Mouse (Mus musculus) bone marrow macrophage, adult 2 months (primary cell): ENCODE results near the gene Commd6. TPM values are rescaled to one million over a fixed set of nuclear protein-coding genes. Genes with fewer than 3 reads are reported as not detected.
A peak's percentile ranks its signal among the peaks of the same experiment; 100 is the strongest.
"Not testable (repeated sequence)": the region's sequence is repeated elsewhere in the genome, so short reads cannot be mapped to it uniquely, and the experiment has no call there.

Experiments used
- H3K27ac ChIP-seq: 2 replicates; pipeline ENCODE4 v1.5.1; 2012; ENCODE audit warnings: low read depth, low read length; ENCODE audit not compliant: insufficient read depth
- H3K4me1 ChIP-seq: 2 replicates; pipeline ENCODE4 v1.6.1; 2012; ENCODE audit warnings: low read length; ENCODE audit not compliant: control insufficient read depth, insufficient read depth
- H3K4me3 ChIP-seq: 2 replicates; pipeline ENCODE4 v1.5.1; 2012; ENCODE audit warnings: mild to moderate bottlenecking, low read length, moderate library complexity; ENCODE audit not compliant: insufficient read depth
- CTCF ChIP-seq: IDR thresholded peaks from 2 replicates; pipeline ENCODE4 v1.5.1; 2012; ENCODE audit warnings: low read depth, mild to moderate bottlenecking, low read length, moderate library complexity
- POLR2A ChIP-seq: IDR thresholded peaks from 2 replicates; pipeline ENCODE4 v1.6.1; 2012; ENCODE audit warnings: mild to moderate bottlenecking, low read depth, low read length, borderline replicate concordance
- polyA plus RNA-seq: library from polyadenylated mRNA; stranded (reverse); fragments of >200 nt; gene quantifications from 2 replicates; pipeline ENCODE4 v1.2.4, GENCODE M21; 2012; ENCODE audit not compliant: missing spikeins, insufficient read depth, insufficient read length

Gene Commd6
- polyA plus RNA-seq, 1 experiment: 50.4 TPM

DNA sequence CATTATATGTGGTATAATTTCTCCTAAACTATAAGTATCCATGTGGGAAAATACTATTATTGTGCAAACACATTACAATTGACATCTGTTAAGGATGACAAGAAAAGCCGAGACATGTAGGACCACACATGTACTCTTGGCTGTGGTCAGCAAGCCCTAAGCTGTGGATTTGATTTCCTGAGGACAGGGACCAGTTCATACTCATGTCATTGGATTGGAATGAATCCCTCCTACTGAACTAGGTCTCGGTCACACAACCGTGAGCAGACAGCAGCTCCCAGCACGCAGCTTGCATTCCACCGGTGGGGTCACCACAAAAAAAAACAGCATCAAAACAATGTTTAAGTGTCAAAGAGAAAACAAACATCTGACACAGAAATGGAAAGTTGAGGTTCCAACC, 46.5 kb downstream of the Commd6 start:
- peaks cover 24% of the 10 kb centered on the region for H3K4me1 ChIP-seq
- no peak for TF ChIP-seq POLR2A
- no peak for TF ChIP-seq CTCF
- H3K4me3 ChIP-seq: no peak overlapping the region
- H3K27ac ChIP-seq: peak overlapping the region; percentile 58

DNA sequence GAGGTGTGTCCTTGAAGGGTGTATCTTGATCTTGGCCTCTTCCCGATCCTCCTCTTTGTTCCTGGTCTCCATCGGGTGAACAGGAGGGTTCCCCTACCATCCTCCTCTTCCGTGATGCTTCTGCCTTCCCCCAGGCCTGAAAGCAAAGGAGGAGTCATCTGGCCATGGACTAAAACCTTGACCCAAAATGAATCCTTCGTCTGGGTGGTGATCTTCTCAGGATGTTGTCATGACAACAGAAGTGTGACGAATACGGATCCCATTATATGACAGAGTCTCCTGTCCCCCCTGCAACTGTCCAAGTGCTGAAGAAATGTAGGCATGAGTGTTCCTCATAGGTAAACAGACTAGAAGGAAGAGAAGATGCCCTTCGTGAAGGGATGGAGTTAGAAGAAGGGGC, 47.1 kb downstream of the Commd6 start:
- Histone ChIP-seq H3K4me3 (no peak overlapping the region), H3K27ac (no peak overlapping the region), H3K4me1 (peaks cover 24% of the 10 kb centered on the region)
- no peak for TF ChIP-seq CTCF
- no peak for TF ChIP-seq POLR2A

GRCm38 (mm10) chr14:101591101-101591500, 49.4 kb downstream of the Commd6 start:
- no peak overlapping the region for H3K27ac ChIP-seq
- no peak for TF ChIP-seq POLR2A
- no peak overlapping the region for H3K4me3 ChIP-seq
- peaks cover 31% of the 10 kb centered on the region for H3K4me1 ChIP-seq

DNA sequence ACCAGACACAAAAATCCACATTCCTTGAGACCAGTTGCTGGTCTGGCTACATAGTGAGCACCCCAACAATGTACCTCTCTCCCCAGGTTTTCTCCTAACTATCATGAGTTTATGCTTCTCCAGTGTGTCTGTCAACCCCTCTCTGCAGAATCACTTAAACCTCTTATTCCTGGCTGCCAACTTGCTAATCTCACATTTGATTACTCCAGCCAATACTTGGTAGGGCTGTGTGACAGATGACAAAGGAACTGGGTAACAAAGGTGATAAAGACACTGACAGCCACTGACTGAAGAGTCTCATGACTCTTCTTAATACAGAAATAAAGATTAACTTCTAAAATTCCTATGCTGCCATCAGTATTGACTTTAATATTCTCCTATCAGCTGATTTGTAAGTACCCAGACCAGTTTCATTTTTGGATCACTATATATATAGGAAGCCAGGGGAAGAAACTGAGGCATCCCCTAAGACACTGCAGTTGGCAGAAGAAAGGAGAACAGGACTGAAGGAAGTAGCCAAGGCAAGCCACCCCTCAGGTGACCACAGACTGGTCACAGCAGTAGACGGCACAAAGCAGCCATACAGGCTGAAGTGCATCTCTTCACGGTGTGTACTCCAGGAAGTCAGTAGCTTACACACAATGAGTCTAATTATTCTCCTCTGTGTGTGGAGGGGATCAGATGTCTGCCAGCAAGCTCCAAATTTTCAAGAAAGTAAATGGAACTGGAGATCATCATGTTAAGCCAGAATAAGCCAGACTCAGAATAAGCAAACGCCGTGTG, 52.1 kb downstream of the Commd6 start:
- peaks cover 17% of the 10 kb centered on the region for H3K4me1 ChIP-seq
- not testable (repeated sequence) for H3K4me3 ChIP-seq, H3K27ac ChIP-seq

DNA sequence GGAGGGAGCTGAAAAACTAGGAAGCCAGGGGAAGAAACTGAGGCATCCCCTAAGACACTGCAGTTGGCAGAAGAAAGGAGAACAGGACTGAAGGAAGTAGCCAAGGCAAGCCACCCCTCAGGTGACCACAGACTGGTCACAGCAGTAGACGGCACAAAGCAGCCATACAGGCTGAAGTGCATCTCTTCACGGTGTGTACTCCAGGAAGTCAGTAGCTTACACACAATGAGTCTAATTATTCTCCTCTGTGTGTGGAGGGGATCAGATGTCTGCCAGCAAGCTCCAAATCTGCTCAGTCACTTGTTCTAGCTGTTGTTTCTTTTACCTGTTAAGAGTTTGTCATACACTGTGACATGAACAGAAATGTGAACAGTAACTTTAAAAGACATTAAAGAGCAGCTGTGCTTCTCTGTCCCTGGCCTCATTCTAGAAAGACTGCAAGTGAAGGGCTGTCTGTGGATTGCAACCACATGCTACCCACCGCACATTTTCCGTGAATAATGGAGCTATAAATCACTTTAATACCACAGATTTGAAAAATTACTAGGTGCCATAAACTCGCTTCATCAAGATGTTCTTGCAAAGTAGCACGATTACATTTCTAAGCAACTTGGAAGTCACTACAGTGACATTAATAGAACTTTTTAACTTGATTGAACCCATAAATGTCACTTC, 53.0 kb downstream of the Commd6 start:
- not testable (repeated sequence) for H3K27ac ChIP-seq, H3K4me3 ChIP-seq

DNA sequence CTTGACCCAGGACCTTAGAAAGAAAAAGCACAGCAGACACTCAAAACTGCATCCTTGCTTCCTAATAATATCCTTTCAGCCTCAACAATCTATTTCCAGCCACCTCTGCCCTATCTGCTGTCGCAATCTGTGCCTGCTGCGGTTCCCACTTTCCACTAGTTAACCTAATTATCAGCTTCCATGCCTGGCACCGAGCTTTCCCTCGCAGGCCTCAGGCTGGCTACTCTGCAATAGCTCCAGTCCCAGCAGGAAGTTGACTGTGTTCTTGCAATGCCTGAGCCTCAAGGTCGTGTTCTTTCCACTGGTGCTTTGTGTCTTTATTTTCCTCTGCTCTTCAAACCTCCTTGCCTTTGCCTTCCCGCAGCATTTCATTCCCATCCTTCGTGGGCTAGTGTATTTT, 54.4 kb downstream of the Commd6 start:
- TF ChIP-seq CTCF: no peak
- no peak for TF ChIP-seq POLR2A
- Histone ChIP-seq H3K27ac (peak overlapping the region; percentile 24), H3K4me1 (peaks cover 17% of the 10 kb centered on the region), H3K4me3 (no peak overlapping the region)

More for the DNA sequence above, 53.0 kb downstream of the Commd6 start:
- H3K4me1 ChIP-seq: peaks cover 17% of the 10 kb centered on the region

Other genes with a start within 250 kb of the Commd6 start
- 17.2 and 18.4 TPM in 2 replicates for gene Tbc1d4, start 31.5 kb downstream of the Commd6 start, polyA plus RNA-seq
- 27.3 and 33.3 TPM in 2 replicates for gene Uchl3, start 13.3 kb upstream of the Commd6 start, polyA plus RNA-seq
- gene Gm9922, start 89.1 kb upstream of the Commd6 start, polyA plus RNA-seq: not detected in 2 replicates
- gene Lmo7, start 89.3 kb upstream of the Commd6 start, polyA plus RNA-seq: 0.28 TPM in 1 of 2 replicates, not detected in the other